Mouse (Mus musculus) testis, adult 2 months (tissue): ENCODE results near the gene Hdac9. TPM values are rescaled to one million over a fixed set of nuclear protein-coding genes. Genes with fewer than 3 reads are reported as not detected.

Experiments used
- H3K27ac ChIP-seq: fragments of 200-500 bp; 2 replicates; pipeline ENCODE4 v1.5.1; 2012; ENCODE audit warnings: low read depth, low read length; ENCODE audit not compliant: control insufficient read depth, insufficient read depth
- H3K27me3 ChIP-seq: fragments of 200-500 bp; 2 replicates; pipeline ENCODE4 v1.6.1; 2012; ENCODE audit warnings: mild to moderate bottlenecking, low read length, moderate library complexity; ENCODE audit not compliant: control insufficient read depth, insufficient read depth
- H3K36me3 ChIP-seq: fragments of 200-500 bp; 2 replicates; pipeline ENCODE4 v1.6.1; 2012; ENCODE audit warnings: mild to moderate bottlenecking, low read length; ENCODE audit not compliant: control insufficient read depth, insufficient read depth
- H3K4me1 ChIP-seq: fragments of 200-500 bp; 2 replicates; pipeline ENCODE4 v1.6.1; 2012; ENCODE audit warnings: low read length; ENCODE audit not compliant: control insufficient read depth, insufficient read depth
- H3K4me3 ChIP-seq: fragments of 200-500 bp; 2 replicates; pipeline ENCODE4 v1.5.1; 2012; ENCODE audit warnings: low read depth, mild to moderate bottlenecking, low read length, moderate library complexity, mixed read lengths; ENCODE audit not compliant: control insufficient read depth
- CTCF ChIP-seq: fragments of 200-500 bp; IDR thresholded peaks from 2 replicates; pipeline ENCODE4 v1.5.1; 2012; ENCODE audit warnings: low read depth, mild to moderate bottlenecking, inconsistent platforms, low read length, moderate library complexity; ENCODE audit not compliant: control insufficient read depth, insufficient read depth, insufficient replicate concordance
- POLR2A ChIP-seq: fragments of 200-500 bp; IDR thresholded peaks from 2 replicates; pipeline ENCODE4 v1.6.1; 2012; ENCODE audit warnings: low read depth, mild to moderate bottlenecking, inconsistent platforms, low read length, moderate library complexity; ENCODE audit not compliant: control insufficient read depth
- polyA plus RNA-seq: library from polyadenylated mRNA; depleted of rRNA; stranded (reverse); fragments of >200 nt; gene quantifications from 2 replicates; pipeline ENCODE4 v1.2.3, GENCODE M21; 2012

The Hdac9 gene
- polyA plus RNA-seq, 1 experiment: 2.9 TPM

- Histone ChIP-seq H3K4me3 (no peak overlapping the region), H3K27ac (no peak overlapping the region), H3K27me3 (no peaks in the 10 kb centered on the region), H3K36me3 (no peaks in the 10 kb centered on the region), H3K4me1 (no peaks in the 10 kb centered on the region)
- TF ChIP-seq POLR2A (no peak), CTCF (no peak)
These were observed 329.7 kb downstream of the Hdac9 start for GRCm38 (mm10) chr12:34587171-34587570.

GRCm38 (mm10) chr12:34582522-34582921, 334.4 kb downstream of the Hdac9 start:
- Histone ChIP-seq H3K4me3 (no peak overlapping the region), H3K4me1 (no peaks in the 10 kb centered on the region), H3K36me3 (no peaks in the 10 kb centered on the region), H3K27me3 (no peaks in the 10 kb centered on the region), H3K27ac (no peak overlapping the region)
- TF ChIP-seq CTCF (no peak), POLR2A (no peak)

DNA sequence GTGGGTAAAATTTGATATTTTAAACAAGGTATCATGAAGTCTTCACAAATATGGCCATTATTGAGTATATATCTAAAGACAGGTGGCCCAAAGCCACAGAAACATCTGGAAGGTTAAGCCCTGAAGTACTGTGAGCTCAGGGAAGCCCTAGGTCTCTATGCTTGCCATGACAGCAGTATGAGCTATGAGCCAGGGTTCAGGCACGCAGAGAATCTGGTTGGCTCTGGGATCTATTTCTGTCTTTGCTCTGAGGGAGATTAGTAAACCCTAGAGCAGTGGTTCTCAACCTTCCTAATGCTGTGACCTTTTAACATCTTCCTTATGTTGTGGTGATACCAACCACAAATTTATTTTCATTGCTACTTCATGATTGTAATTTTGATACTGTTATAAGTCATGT, 337.7 kb downstream of the Hdac9 start:
- no peaks in the 10 kb centered on the region for H3K4me1 ChIP-seq
- no peak overlapping the region for H3K27ac ChIP-seq
- H3K4me3 ChIP-seq: no peak overlapping the region
- H3K36me3 ChIP-seq: no peaks in the 10 kb centered on the region
- H3K27me3 ChIP-seq: no peaks in the 10 kb centered on the region
- TF ChIP-seq CTCF: no peak

GRCm38 (mm10) chr12:34571069-34571468, 345.8 kb downstream of the Hdac9 start:
- H3K4me3 ChIP-seq: no peak overlapping the region
- TF ChIP-seq CTCF: no peak
- no peak for TF ChIP-seq POLR2A
- H3K27ac ChIP-seq: no peak overlapping the region
- H3K4me1 ChIP-seq: no peaks in the 10 kb centered on the region
- H3K36me3 ChIP-seq: no peaks in the 10 kb centered on the region
- no peaks in the 10 kb centered on the region for H3K27me3 ChIP-seq

DNA sequence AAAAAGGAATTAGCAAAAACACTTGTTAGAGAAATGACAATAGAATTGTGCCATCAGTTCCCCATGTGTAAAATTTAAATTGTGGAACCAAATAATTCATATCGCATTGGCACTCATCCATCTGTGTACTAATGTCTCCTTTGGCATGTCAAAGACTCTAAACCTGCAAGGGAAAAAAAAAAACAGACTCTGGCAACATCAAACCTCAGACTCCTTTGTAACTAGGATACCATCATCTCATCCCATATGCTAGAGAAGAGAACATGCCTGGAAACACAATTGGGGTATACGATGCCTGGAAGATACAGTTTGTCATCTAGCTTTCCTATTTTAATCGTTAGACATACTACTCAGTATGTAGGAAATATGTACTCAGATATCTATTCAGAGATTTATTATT, 347.4 kb downstream of the Hdac9 start:
- no peak overlapping the region for H3K27ac ChIP-seq
- no peaks in the 10 kb centered on the region for H3K27me3 ChIP-seq
- no peaks in the 10 kb centered on the region for H3K36me3 ChIP-seq
- TF ChIP-seq CTCF (no peak), POLR2A (no peak)
- H3K4me3 ChIP-seq: no peak overlapping the region
- H3K4me1 ChIP-seq: no peaks in the 10 kb centered on the region

- no peaks in the 10 kb centered on the region for H3K36me3 ChIP-seq
- no peaks in the 10 kb centered on the region for H3K27me3 ChIP-seq
- H3K27ac ChIP-seq: no peak overlapping the region
- no peak overlapping the region for H3K4me3 ChIP-seq
- TF ChIP-seq CTCF: no peak
- no peak for TF ChIP-seq POLR2A
- H3K4me1 ChIP-seq: no peaks in the 10 kb centered on the region
These were observed 347.8 kb downstream of the Hdac9 start for GRCm38 (mm10) chr12:34569052-34569451.

DNA sequence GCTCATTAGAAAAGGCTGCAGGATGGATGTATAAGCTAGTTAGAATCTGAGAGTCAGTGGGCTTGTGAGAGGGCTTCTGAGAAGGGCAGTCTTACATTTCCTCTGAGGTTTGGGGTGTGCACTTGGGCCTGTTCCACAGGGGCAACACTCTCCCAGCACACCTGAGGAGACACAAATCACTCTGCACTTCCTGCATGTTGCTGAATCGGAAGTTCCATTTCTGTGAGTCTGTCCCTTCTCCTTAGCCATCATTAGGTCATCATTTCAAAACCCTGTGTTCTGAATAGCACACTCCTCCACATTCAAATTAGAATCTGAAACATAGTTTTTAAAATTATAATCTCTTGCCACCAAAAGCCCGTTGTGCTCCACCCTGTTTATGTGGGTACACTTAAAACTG, 354.6 kb downstream of the Hdac9 start:
- TF ChIP-seq POLR2A (no peak), CTCF (no peak)
- Histone ChIP-seq H3K36me3 (no peaks in the 10 kb centered on the region), H3K27ac (no peak overlapping the region), H3K4me3 (no peak overlapping the region), H3K27me3 (no peaks in the 10 kb centered on the region), H3K4me1 (no peaks in the 10 kb centered on the region)

- H3K4me3 ChIP-seq: no peak overlapping the region
- no peaks in the 10 kb centered on the region for H3K36me3 ChIP-seq
- no peak overlapping the region for H3K27ac ChIP-seq
- no peaks in the 10 kb centered on the region for H3K4me1 ChIP-seq
- TF ChIP-seq CTCF (no peak), POLR2A (no peak)
- no peaks in the 10 kb centered on the region for H3K27me3 ChIP-seq
These were observed 357.9 kb downstream of the Hdac9 start for GRCm38 (mm10) chr12:34559001-34559400.
